Mouse (Mus musculus): ENCODE measurements around the gene Prdx3. TPM values are rescaled to one million over a fixed set of nuclear protein-coding genes. Genes with fewer than 3 reads are reported as not detected.
A peak's percentile ranks its signal among the peaks of the same experiment; 100 is the strongest.
"Not testable (repeated sequence)": the region's sequence is repeated elsewhere in the genome, so short reads cannot be mapped to it uniquely, and the experiment has no call there.

Prdx3 gene
- polyA plus RNA-seq, 1 experiment from 2014 or later: 123 TPM

- Histone ChIP-seq H3K36me3 (no peaks in the 10 kb centered on the region), H3K4me1 (peaks cover 30% of the 10 kb centered on the region), H3K27ac (replicated peaks) (peak overlapping the region; percentile 98), H3K9me3 (replicated peaks) (no peaks in the 10 kb centered on the region), H3K27me3 (ENCODE audit: low read depth, poor library complexity, severe bottlenecking) (no peaks in the 10 kb centered on the region), H3K4me3 (peak overlapping the region; percentile 87)
- DNase-seq (ENCODE audit: low spot score): no peak
- WGBS: under 1% methylated on average over 40 of the region's 41 CpGs
Measured at GRCm38 (mm10) chr19:60890391-60891122, 16.2 kb upstream of the Prdx3 start.

GRCm38 (mm10) chr19:60889714-60890315, 15.5 kb upstream of the Prdx3 start, which contains the start of gene Grk5:
Grk5 (plus strand) TSS chr19:60889749.
- H3K4me3 ChIP-seq: peak within 1 kb of the TSS; percentile 87
- H3K27ac ChIP-seq (replicated peaks): peak within 1 kb of the TSS; percentile 98
- H3K9me3 ChIP-seq (replicated peaks): no peaks in the 10 kb centered on the region
- WGBS: under 1% methylated on average over 55 of the region's 55 CpGs
- peak; percentile 92 for DNase-seq (ENCODE audit: low spot score)
- H3K27me3 ChIP-seq (ENCODE audit: low read depth, poor library complexity, severe bottlenecking): no peaks in the 10 kb centered on the region
- no peaks in the 10 kb centered on the region for H3K36me3 ChIP-seq
- H3K4me1 ChIP-seq: peaks cover 23% of the 10 kb centered on the region

GRCm38 (mm10) chr19:60889101-60889713, 14.9 kb upstream of the Prdx3 start:
- 3% methylated on average over 17 of the region's 17 CpGs for WGBS

GRCm38 (mm10) chr19:60887637-60888036, 13.3 kb upstream of the Prdx3 start:
- H3K36me3 ChIP-seq: no peaks in the 10 kb centered on the region
- no peak overlapping the region for H3K27ac ChIP-seq (replicated peaks)
- no peak for DNase-seq (ENCODE audit: low spot score)
- no peaks in the 10 kb centered on the region for H3K9me3 ChIP-seq (replicated peaks)
- H3K4me1 ChIP-seq: peaks cover 23% of the 10 kb centered on the region
- WGBS: 84% methylated on average over 2 of the region's 2 CpGs
- no peaks in the 10 kb centered on the region for H3K27me3 ChIP-seq (ENCODE audit: low read depth, poor library complexity, severe bottlenecking)
- no peak overlapping the region for H3K4me3 ChIP-seq

More at GRCm38 (mm10) chr19:60889101-60889713, 14.9 kb upstream of the Prdx3 start:
- Histone ChIP-seq H3K27ac (replicated peaks) (peak overlapping the region; percentile 98), H3K4me1 (peaks cover 23% of the 10 kb centered on the region), H3K36me3 (no peaks in the 10 kb centered on the region), H3K9me3 (replicated peaks) (no peaks in the 10 kb centered on the region), H3K4me3 (peak overlapping the region; percentile 87), H3K27me3 (ENCODE audit: low read depth, poor library complexity, severe bottlenecking) (no peaks in the 10 kb centered on the region)
- peak; percentile 59 for DNase-seq (ENCODE audit: low spot score)

GRCm38 (mm10) chr19:60883129-60883528, 8.8 kb upstream of the Prdx3 start:
- Histone ChIP-seq H3K36me3 (no peaks in the 10 kb centered on the region), H3K4me3 (no peak overlapping the region), H3K4me1 (no peaks in the 10 kb centered on the region), H3K9me3 (replicated peaks) (no peaks in the 10 kb centered on the region), H3K27me3 (ENCODE audit: low read depth, poor library complexity, severe bottlenecking) (no peaks in the 10 kb centered on the region), H3K27ac (replicated peaks) (no peak overlapping the region)
- WGBS: 7% methylated on average over 3 of the region's 3 CpGs
- DNase-seq (ENCODE audit: low spot score): no peak

GRCm38 (mm10) chr19:60873501-60873900, 855 bp downstream of the Prdx3 start:
- DNase-seq (ENCODE audit: low spot score): no peak
- Histone ChIP-seq H3K27ac (replicated peaks) (peak overlapping the region; percentile 87), H3K36me3 (peaks cover 31% of the 10 kb centered on the region), H3K4me1 (peaks cover 29% of the 10 kb centered on the region), H3K4me3 (peak overlapping the region; percentile 67), H3K27me3 (ENCODE audit: low read depth, poor library complexity, severe bottlenecking) (no peaks in the 10 kb centered on the region), H3K9me3 (replicated peaks) (no peaks in the 10 kb centered on the region)
- 55% methylated on average over 4 of the region's 4 CpGs for WGBS

GRCm38 (mm10) chr19:60872272-60872671, 2.1 kb downstream of the Prdx3 start:
- 18% methylated on average over 1 of the region's 1 CpGs for WGBS
- H3K36me3 ChIP-seq: peaks cover 41% of the 10 kb centered on the region
- H3K27ac ChIP-seq (replicated peaks): no peak overlapping the region
- H3K4me1 ChIP-seq: peaks cover 29% of the 10 kb centered on the region
- H3K9me3 ChIP-seq (replicated peaks): no peaks in the 10 kb centered on the region
- no peak for DNase-seq (ENCODE audit: low spot score)
- H3K27me3 ChIP-seq (ENCODE audit: low read depth, poor library complexity, severe bottlenecking): no peaks in the 10 kb centered on the region
- no peak overlapping the region for H3K4me3 ChIP-seq

GRCm38 (mm10) chr19:60871366-60871765, 3.0 kb downstream of the Prdx3 start:
- no peaks in the 10 kb centered on the region for H3K9me3 ChIP-seq (replicated peaks)
- no peaks in the 10 kb centered on the region for H3K27me3 ChIP-seq (ENCODE audit: low read depth, poor library complexity, severe bottlenecking)
- H3K4me1 ChIP-seq: peaks cover 29% of the 10 kb centered on the region
- H3K36me3 ChIP-seq: peaks cover 50% of the 10 kb centered on the region
- WGBS: 88% methylated on average over 5 of the region's 5 CpGs
- H3K4me3 ChIP-seq: no peak overlapping the region
- no peak overlapping the region for H3K27ac ChIP-seq (replicated peaks)
- no peak for DNase-seq (ENCODE audit: low spot score)

- no peak overlapping the region for H3K27ac ChIP-seq (replicated peaks)
- no peak for DNase-seq (ENCODE audit: low spot score)
- 91% methylated on average over 1 of the region's 1 CpGs for WGBS
- H3K4me1 ChIP-seq: peaks cover 29% of the 10 kb centered on the region
- H3K36me3 ChIP-seq: peaks cover 52% of the 10 kb centered on the region
- no peaks in the 10 kb centered on the region for H3K27me3 ChIP-seq (ENCODE audit: low read depth, poor library complexity, severe bottlenecking)
- H3K9me3 ChIP-seq (replicated peaks): no peaks in the 10 kb centered on the region
- H3K4me3 ChIP-seq: no peak overlapping the region
Measured at GRCm38 (mm10) chr19:60870489-60870888, 3.9 kb downstream of the Prdx3 start.

- not testable (repeated sequence) for H3K27me3 ChIP-seq (ENCODE audit: low read depth, poor library complexity, severe bottlenecking); H3K4me1 ChIP-seq; DNase-seq (ENCODE audit: low spot score); H3K27ac ChIP-seq (replicated peaks); H3K4me3 ChIP-seq; H3K9me3 ChIP-seq (replicated peaks)
- WGBS: 93% methylated on average over 4 of the region's 4 CpGs
- H3K36me3 ChIP-seq: peaks cover 66% of the 10 kb centered on the region
Measured at GRCm38 (mm10) chr19:60866169-60866568, 8.2 kb downstream of the Prdx3 start.

GRCm38 (mm10) chr19:60860868-60861700, 13.3 kb downstream of the Prdx3 start, which contains the start of gene Sfxn4:
Sfxn4 (minus strand) TSS chr19:60861479.
- H3K4me1 ChIP-seq: peaks cover 9% of the 10 kb centered on the region; the same call in 1 of the 2 replicates
- peak within 1 kb of the TSS; percentile 66 for H3K4me3 ChIP-seq
- H3K27me3 ChIP-seq (ENCODE audit: low read depth, poor library complexity, severe bottlenecking): no peaks in the 10 kb centered on the region
- H3K36me3 ChIP-seq: peaks cover 34% of the 10 kb centered on the region
- 4% methylated on average over 30 of the region's 30 CpGs for WGBS
- H3K9me3 ChIP-seq (replicated peaks): no peaks in the 10 kb centered on the region
- peak; percentile 90 for DNase-seq (ENCODE audit: low spot score)
- H3K27ac ChIP-seq (replicated peaks): peak within 1 kb of the TSS; percentile 85

GRCm38 (mm10) chr19:60845731-60846130, 28.6 kb downstream of the Prdx3 start:
- peaks cover 37% of the 10 kb centered on the region for H3K36me3 ChIP-seq
- no peaks in the 10 kb centered on the region for H3K27me3 ChIP-seq (ENCODE audit: low read depth, poor library complexity, severe bottlenecking)
- no peak overlapping the region for H3K4me3 ChIP-seq
- H3K27ac ChIP-seq (replicated peaks): no peak overlapping the region
- H3K9me3 ChIP-seq (replicated peaks): no peaks in the 10 kb centered on the region
- no peaks in the 10 kb centered on the region for H3K4me1 ChIP-seq
- DNase-seq (ENCODE audit: low spot score): no peak
